Mouse (Mus musculus) kidney, embryonic 15.5 days (tissue): ENCODE measurements around the gene Arhgef10l. TPM values are rescaled to one million over a fixed set of nuclear protein-coding genes. Genes with fewer than 3 reads are reported as not detected.

Experiments used
- ATAC-seq: fragments of 200-750 bp; cut with Nextera tagmentation; replicated peaks from 2 replicates; pipeline ENCODE4 v1.8.0; 2017; ENCODE audit warnings: moderate TSS enrichment; ENCODE audit not compliant: low FRiP score
- H3K27ac ChIP-seq: fragments of 300-500 bp; sonication (generic); 2 replicates; pipeline ENCODE4 v1.5.1; 2015; ENCODE audit warnings: mild to moderate bottlenecking, inconsistent platforms
- H3K27me3 ChIP-seq: fragments of 300-500 bp; sonication (generic); 2 replicates; pipeline ENCODE4 v1.6.1; 2015; ENCODE audit warnings: inconsistent platforms
- H3K36me3 ChIP-seq: fragments of 300-500 bp; sonication (generic); 2 replicates; pipeline ENCODE4 v1.6.1; 2015; ENCODE audit warnings: inconsistent platforms
- H3K4me1 ChIP-seq: fragments of 300-500 bp; sonication (generic); 2 replicates; pipeline ENCODE4 v1.6.1; 2015; ENCODE audit warnings: inconsistent platforms
- H3K4me2 ChIP-seq: fragments of 300-500 bp; sonication (generic); 2 replicates; pipeline ENCODE4 v1.6.1; 2015; ENCODE audit warnings: moderate library complexity, mild to moderate bottlenecking, inconsistent platforms
- H3K4me3 ChIP-seq: fragments of 300-500 bp; sonication (generic); replicated peaks from 2 replicates; pipeline ENCODE4 v1.5.1; 2015; ENCODE audit warnings: mild to moderate bottlenecking, inconsistent platforms
- H3K9ac ChIP-seq: fragments of 300-500 bp; sonication (generic); 2 replicates; pipeline ENCODE4 v1.6.1; 2015; ENCODE audit warnings: mild to moderate bottlenecking, inconsistent platforms
- H3K9me3 ChIP-seq: fragments of 300-500 bp; sonication (generic); replicated peaks from 2 replicates; pipeline ENCODE4 v1.6.1; 2016; ENCODE audit warnings: inconsistent platforms
- WGBS: fragments of 180-500 bp; shearing (Covaris S2); methylation state at CpG from one replicate; pipeline ENCODE4 v1.1.7; 2015; ENCODE audit warnings: mixed read lengths; 5-methylcytosine and 5-hydroxymethylcytosine counted together
- polyA plus RNA-seq: library from polyadenylated mRNA; unstranded; fragments of >200 nt; fragmentation: Nextera tagmentation; extraction: Ambion mirVana; gene quantifications from 2 replicates; pipeline ENCODE4 v1.2.1, GENCODE M21; 2015

Gene Arhgef10l
- polyA plus RNA-seq, 1 experiment from 2014 or later, result 20.7 TPM

GRCm38 (mm10) chr4:140555273-140555672 lies 110.5 kb downstream of the Arhgef10l start:
- Histone ChIP-seq H3K36me3 (peaks cover 82% of the 10 kb centered on the region), H3K9ac (no peak overlapping the region), H3K9me3 (no peaks in the 10 kb centered on the region), H3K4me2 (no peak overlapping the region), H3K27ac (no peak overlapping the region), H3K4me1 (0 out of 2 replicates have a peak, but pooled peaks cover 1% of the 10 kb centered on the region), H3K27me3 (no peaks in the 10 kb centered on the region), H3K4me3 (no peak overlapping the region)
- WGBS, result 56% methylated on average over 7 of the region's 7 CpGs
- ATAC-seq, result no peak

GRCm38 (mm10) chr4:140554552-140554951 lies 111.3 kb downstream of the Arhgef10l start:
- peaks cover 7% of the 10 kb centered on the region; the same call in 1 of the 2 replicates for H3K4me1 ChIP-seq
- no peak for ATAC-seq
- no peak overlapping the region for H3K27ac ChIP-seq
- no peaks in the 10 kb centered on the region for H3K27me3 ChIP-seq
- no peak overlapping the region for H3K4me3 ChIP-seq
- H3K9me3 ChIP-seq, result no peaks in the 10 kb centered on the region
- WGBS, result 84% methylated on average over 4 of the region's 4 CpGs
- H3K4me2 ChIP-seq, result no peak overlapping the region
- H3K9ac ChIP-seq, result no peak overlapping the region
- H3K36me3 ChIP-seq, result peaks cover 87% of the 10 kb centered on the region

- 92% methylated on average over 17 of the region's 17 CpGs for WGBS
- no peak overlapping the region for H3K4me3 ChIP-seq
- no peak overlapping the region for H3K9ac ChIP-seq
- no peak for ATAC-seq
- no peak overlapping the region for H3K27ac ChIP-seq
- no peaks in the 10 kb centered on the region for H3K9me3 ChIP-seq
- no peaks in the 10 kb centered on the region for H3K27me3 ChIP-seq
- peaks cover 9% of the 10 kb centered on the region; the same call in 1 of the 2 replicates for H3K4me1 ChIP-seq
- H3K4me2 ChIP-seq, result no peak overlapping the region
- peaks cover 74% of the 10 kb centered on the region for H3K36me3 ChIP-seq
These were observed 114.0 kb downstream of the Arhgef10l start for GRCm38 (mm10) chr4:140551766-140552165.

- Histone ChIP-seq H3K36me3 (peaks cover 74% of the 10 kb centered on the region), H3K27me3 (no peaks in the 10 kb centered on the region), H3K9me3 (no peaks in the 10 kb centered on the region), H3K4me2 (no peak overlapping the region), H3K4me3 (no peak overlapping the region), H3K9ac (no peak overlapping the region), H3K27ac (peak overlapping the region; percentile 74; the same call in 1 of the 2 replicates), H3K4me1 (peaks cover 9% of the 10 kb centered on the region; the same call in 1 of the 2 replicates)
- WGBS, result 94% methylated on average over 6 of the region's 6 CpGs
- ATAC-seq, result no peak
These were observed 115.1 kb downstream of the Arhgef10l start for GRCm38 (mm10) chr4:140550670-140551069.

- Histone ChIP-seq H3K9ac (no peak overlapping the region), H3K4me1 (peaks cover 9% of the 10 kb centered on the region; the same call in 1 of the 2 replicates), H3K36me3 (peaks cover 71% of the 10 kb centered on the region), H3K27ac (peak overlapping the region; percentile 74), H3K4me3 (no peak overlapping the region), H3K4me2 (no peak overlapping the region), H3K9me3 (no peaks in the 10 kb centered on the region), H3K27me3 (no peaks in the 10 kb centered on the region)
- WGBS, result 43% methylated on average over 12 of the region's 12 CpGs
- peak; percentile 71 for ATAC-seq
These were observed 115.8 kb downstream of the Arhgef10l start for GRCm38 (mm10) chr4:140549975-140550374.

GRCm38 (mm10) chr4:140547488-140547887 lies 118.3 kb downstream of the Arhgef10l start:
- H3K9me3 ChIP-seq, result no peaks in the 10 kb centered on the region
- peaks cover 70% of the 10 kb centered on the region for H3K36me3 ChIP-seq
- peaks cover 9% of the 10 kb centered on the region; the same call in 1 of the 2 replicates for H3K4me1 ChIP-seq
- no peak overlapping the region for H3K9ac ChIP-seq
- H3K27me3 ChIP-seq, result no peaks in the 10 kb centered on the region
- no peak for ATAC-seq
- WGBS, result 32% methylated on average over 7 of the region's 7 CpGs
- H3K4me3 ChIP-seq, result no peak overlapping the region
- no peak overlapping the region for H3K4me2 ChIP-seq
- no peak overlapping the region for H3K27ac ChIP-seq

GRCm38 (mm10) chr4:140539125-140539524 lies 126.7 kb downstream of the Arhgef10l start:
- Histone ChIP-seq H3K9ac (no peak overlapping the region), H3K4me1 (0 out of 2 replicates have a peak, but pooled peaks cover 7% of the 10 kb centered on the region), H3K36me3 (peaks cover 67% of the 10 kb centered on the region), H3K27me3 (no peaks in the 10 kb centered on the region), H3K4me3 (no peak overlapping the region), H3K9me3 (no peaks in the 10 kb centered on the region), H3K27ac (no peak overlapping the region), H3K4me2 (no peak overlapping the region)
- no peak for ATAC-seq
- WGBS, result 37% methylated on average over 11 of the region's 11 CpGs

GRCm38 (mm10) chr4:140537561-140538021 lies 128.2 kb downstream of the Arhgef10l start:
- no peak for ATAC-seq
- Histone ChIP-seq H3K27ac (no peak overlapping the region), H3K4me2 (no peak overlapping the region)

GRCm38 (mm10) chr4:140535323-140535722 lies 130.5 kb downstream of the Arhgef10l start:
- no peak overlapping the region for H3K27ac ChIP-seq
- 86% methylated on average over 8 of the region's 8 CpGs for WGBS
- H3K4me3 ChIP-seq, result no peak overlapping the region
- no peaks in the 10 kb centered on the region for H3K9me3 ChIP-seq
- peaks cover 21% of the 10 kb centered on the region for H3K4me1 ChIP-seq
- no peaks in the 10 kb centered on the region for H3K27me3 ChIP-seq
- H3K4me2 ChIP-seq, result no peak overlapping the region
- ATAC-seq, result no peak
- H3K9ac ChIP-seq, result no peak overlapping the region
- H3K36me3 ChIP-seq, result peaks cover 44% of the 10 kb centered on the region

More at GRCm38 (mm10) chr4:140537561-140538021, 128.2 kb downstream of the Arhgef10l start:
- H3K4me1 ChIP-seq, result peaks cover 12% of the 10 kb centered on the region; the same call in 1 of the 2 replicates
- no peak overlapping the region for H3K9ac ChIP-seq
- H3K9me3 ChIP-seq, result no peaks in the 10 kb centered on the region
- peaks cover 58% of the 10 kb centered on the region for H3K36me3 ChIP-seq
- WGBS, result 65% methylated on average over 5 of the region's 5 CpGs
- H3K27me3 ChIP-seq, result no peaks in the 10 kb centered on the region
- H3K4me3 ChIP-seq, result no peak overlapping the region

- Histone ChIP-seq H3K9ac (no peak overlapping the region), H3K4me3 (no peak overlapping the region), H3K4me1 (peaks cover 28% of the 10 kb centered on the region), H3K36me3 (peaks cover 39% of the 10 kb centered on the region), H3K4me2 (no peak overlapping the region), H3K9me3 (no peaks in the 10 kb centered on the region), H3K27ac (no peak overlapping the region), H3K27me3 (no peaks in the 10 kb centered on the region)
- 32% methylated on average over 15 of the region's 15 CpGs for WGBS
- ATAC-seq, result no peak
These were observed 133.5 kb downstream of the Arhgef10l start for GRCm38 (mm10) chr4:140532270-140532669.

- no peak overlapping the region for H3K4me3 ChIP-seq
These were observed 134.8 kb downstream of the Arhgef10l start for GRCm38 (mm10) chr4:140531024-140531423.

GRCm38 (mm10) chr4:140529735-140530134 lies 136.1 kb downstream of the Arhgef10l start:
- Histone ChIP-seq H3K4me2 (no peak overlapping the region), H3K4me1 (peaks cover 42% of the 10 kb centered on the region), H3K9ac (no peak overlapping the region), H3K27me3 (no peaks in the 10 kb centered on the region), H3K27ac (no peak overlapping the region), H3K4me3 (no peak overlapping the region), H3K9me3 (no peaks in the 10 kb centered on the region), H3K36me3 (peaks cover 21% of the 10 kb centered on the region; the same call in 1 of the 2 replicates)
- ATAC-seq, result no peak
- WGBS, result 63% methylated on average over 14 of the region's 14 CpGs

More at GRCm38 (mm10) chr4:140531024-140531423, 134.8 kb downstream of the Arhgef10l start:
- no peak overlapping the region for H3K4me2 ChIP-seq
- H3K4me1 ChIP-seq, result peaks cover 29% of the 10 kb centered on the region
- peak; percentile 30; the same call in 1 of the 2 replicates for ATAC-seq
- H3K27me3 ChIP-seq, result no peaks in the 10 kb centered on the region
- peaks cover 33% of the 10 kb centered on the region for H3K36me3 ChIP-seq
- 39% methylated on average over 9 of the region's 9 CpGs for WGBS
- no peak overlapping the region for H3K27ac ChIP-seq
- H3K9me3 ChIP-seq, result no peaks in the 10 kb centered on the region
- H3K9ac ChIP-seq, result no peak overlapping the region

- Histone ChIP-seq H3K4me2 (no peak overlapping the region), H3K4me1 (peaks cover 44% of the 10 kb centered on the region), H3K36me3 (peaks cover 18% of the 10 kb centered on the region; the same call in 1 of the 2 replicates), H3K9me3 (no peaks in the 10 kb centered on the region), H3K27ac (no peak overlapping the region), H3K27me3 (no peaks in the 10 kb centered on the region), H3K4me3 (no peak overlapping the region), H3K9ac (no peak overlapping the region)
- WGBS, result 74% methylated on average over 5 of the region's 5 CpGs
- ATAC-seq, result no peak
These were observed 137.4 kb downstream of the Arhgef10l start for GRCm38 (mm10) chr4:140528443-140528842.
